Mouse (Mus musculus) ES-Bruce4 (cell line): Measurements from ENCODE around the gene Optc.

ENCODE experiments used
- CTCF ChIP-seq: IDR thresholded peaks from one replicate; pipeline ENCODE4 v1.8.1; 2011; ENCODE audit warnings: low read depth, low read length
- EP300 ChIP-seq: IDR thresholded peaks from 2 replicates; pipeline ENCODE4 v1.6.1; 2011; ENCODE audit warnings: low read depth, low read length; ENCODE audit not compliant: insufficient read depth
- POLR2A ChIP-seq: IDR thresholded peaks from one replicate; pipeline ENCODE4 v1.8.1; 2011; ENCODE audit warnings: low read length; ENCODE audit not compliant: insufficient read depth

DNA sequence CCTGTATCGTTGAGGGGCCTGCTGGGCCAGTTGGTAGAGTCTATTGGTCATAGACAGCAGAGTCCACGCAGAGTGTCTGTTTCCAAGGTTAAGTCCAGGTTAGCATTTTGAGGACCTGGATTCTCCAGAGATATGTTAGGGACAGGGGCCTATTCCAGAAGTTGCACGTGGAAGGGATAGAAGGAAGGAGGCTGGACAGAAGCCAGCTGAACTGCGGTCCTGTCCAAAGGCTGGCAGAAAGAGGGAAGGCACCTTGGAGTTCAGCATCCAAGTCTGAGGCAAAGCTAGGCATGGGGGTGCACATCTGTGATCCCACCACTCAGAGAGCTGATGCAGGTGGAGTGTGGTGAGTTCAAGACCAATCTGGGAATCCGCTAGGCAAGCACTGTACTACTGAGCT is 50.6 kb downstream of the Optc start:
- TF ChIP-seq CTCF: no peak
- TF ChIP-seq POLR2A: no peak
- TF ChIP-seq EP300: no peak
